ENCODE assay signal across 8 mouse cellular contexts in the genomic region with DNA sequence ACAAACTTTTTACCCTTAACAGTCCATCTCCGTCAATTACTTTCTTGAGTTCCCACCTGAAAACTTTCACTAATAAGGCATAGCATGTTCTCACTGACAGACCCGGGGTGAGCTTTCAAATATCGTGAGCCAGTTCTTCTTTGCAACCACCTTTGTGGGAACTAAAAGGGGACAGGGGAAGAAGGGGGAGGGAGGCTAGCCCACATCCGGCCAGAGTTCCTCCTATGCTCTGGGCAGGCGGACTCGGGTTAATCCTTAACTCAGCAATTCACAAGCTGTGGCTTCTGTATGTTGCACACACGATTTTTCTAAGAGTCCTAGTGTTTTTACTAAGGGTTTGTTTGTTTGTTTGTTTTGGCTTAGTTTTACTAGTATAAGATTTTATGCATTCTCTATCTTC. TPM values are rescaled to one million over a fixed set of nuclear protein-coding genes. Genes with fewer than 3 reads are reported as not detected.
DNase-seq lines count a peak whose midpoint lies in the region; ATAC-seq lines count a peak whose summit lies in the region.

No protein-coding gene starts in this region.

- H3K4me2 ChIP-seq in midbrain, embryonic 16.5 days (ENCODE audit: low read length) = no peak overlapping the region
- no peak overlapping the region for H3K4me2 ChIP-seq in midbrain, embryonic 14.5 days (ENCODE audit: low read length)

- no peaks in the 10 kb centered on the region for H3K9me3 ChIP-seq in midbrain, embryonic 16.5 days (replicated peaks; ENCODE audit: control insufficient read depth, low read length, poor library complexity, severe bottlenecking)
- no peaks in the 10 kb centered on the region for H3K9me3 ChIP-seq in midbrain, embryonic 14.5 days (ENCODE audit: control insufficient read depth, low read length)

- H3K27me3 ChIP-seq in midbrain, embryonic 16.5 days (ENCODE audit: control insufficient read depth, insufficient read depth, low read depth, low read length) = no peaks in the 10 kb centered on the region
- H3K27me3 ChIP-seq in midbrain, embryonic 14.5 days (ENCODE audit: control insufficient read depth, insufficient read depth, low read length) = no peaks in the 10 kb centered on the region

- DNase-seq in urinary bladder, postnatal 14 days (ENCODE audit: low spot score) = peak; percentile 40
- no peak for DNase-seq in urinary bladder, adult 2 months (ENCODE audit: low spot score)
- peak; percentile 75 to 82 for DNase-seq in kidney, adult 8-10 months
- peak; percentile 42 to 53 for DNase-seq in lung, postnatal 4 days
- no peak for DNase-seq in cerebellum, adult 8-10 months
- no peak for DNase-seq in MN1 (ENCODE audit: low spot score)
- DNase-seq in midbrain, embryonic 14.5 days = no peak

- no peak overlapping the region for H3K9ac ChIP-seq in midbrain, embryonic 16.5 days (ENCODE audit: low read depth, low read length)
- H3K9ac ChIP-seq in midbrain, embryonic 14.5 days (replicated peaks; ENCODE audit: low read length) = no peak overlapping the region

- H3K4me3 ChIP-seq in midbrain, embryonic 16.5 days (ENCODE audit: low read depth, low read length) = no peak overlapping the region
- H3K4me3 ChIP-seq in midbrain, embryonic 14.5 days (replicated peaks; ENCODE audit: low read depth, low read length) = no peak overlapping the region

- H3K27ac ChIP-seq in midbrain, embryonic 16.5 days (ENCODE audit: low read length) = no peak overlapping the region
- no peak overlapping the region for H3K27ac ChIP-seq in midbrain, embryonic 14.5 days (replicated peaks; ENCODE audit: low read depth, low read length)

- H3K36me3 ChIP-seq in midbrain, embryonic 16.5 days (ENCODE audit: control insufficient read depth, insufficient read depth, low read length) = no peaks in the 10 kb centered on the region
- no peaks in the 10 kb centered on the region for H3K36me3 ChIP-seq in midbrain, embryonic 14.5 days (ENCODE audit: control insufficient read depth, insufficient read depth, low read length)

- H3K4me1 ChIP-seq in midbrain, embryonic 16.5 days (ENCODE audit: control insufficient read depth, insufficient read depth, low read length) = no peaks in the 10 kb centered on the region
- H3K4me1 ChIP-seq in midbrain, embryonic 14.5 days (ENCODE audit: control insufficient read depth, insufficient read depth, low read length) = no peaks in the 10 kb centered on the region

- 61% methylated on average over 7 of the region's 7 CpGs for WGBS in midbrain, embryonic 16.5 days
- WGBS in midbrain, embryonic 14.5 days = 71% methylated on average over 7 of the region's 7 CpGs

- ATAC-seq in midbrain, embryonic 16.5 days = no peak
- ATAC-seq in midbrain, embryonic 14.5 days (ENCODE audit: low FRiP score, low TSS enrichment) = no peak

RNA-seq across cellular contexts. Expression of a gene that starts 24.9 kb away (rescaled TPM):
- 22.1 and 54.2 TPM in 2 replicates for polyA plus RNA-seq in urinary bladder, adult 2 months (2012; rRNA removed)
- 1.0 and 1.1 TPM in 2 replicates for polyA plus RNA-seq in midbrain, embryonic 16.5 days (2015; fragmentation: Nextera tagmentation; extraction: Ambion mirVana)
- 0.43 and 1.3 TPM in 2 replicates for polyA plus RNA-seq in midbrain, embryonic 14.5 days (2014; fragmentation: Nextera tagmentation; extraction: Ambion mirVana)

RNA-seq across cellular contexts. Expression of a gene that starts 25.0 kb away (rescaled TPM):
- polyA plus RNA-seq in urinary bladder, adult 2 months (2012; rRNA removed) = 23.8 and 57.1 TPM in 2 replicates
- polyA plus RNA-seq in midbrain, embryonic 16.5 days (2015; fragmentation: Nextera tagmentation; extraction: Ambion mirVana) = 1.2 and 1.6 TPM in 2 replicates
- polyA plus RNA-seq in midbrain, embryonic 14.5 days (2014; fragmentation: Nextera tagmentation; extraction: Ambion mirVana) = 0.46 and 3.2 TPM in 2 replicates

RNA-seq across cellular contexts. Expression of a gene that starts 50.3 kb away (rescaled TPM):
- polyA plus RNA-seq in urinary bladder, adult 2 months (2012; rRNA removed) = 0.04 TPM in 1 of 2 replicates, not detected in the other
- not detected in 2 replicates for polyA plus RNA-seq in midbrain, embryonic 16.5 days (2015; fragmentation: Nextera tagmentation; extraction: Ambion mirVana)
- not detected in 2 replicates for polyA plus RNA-seq in midbrain, embryonic 14.5 days (2014; fragmentation: Nextera tagmentation; extraction: Ambion mirVana)

RNA-seq across cellular contexts. Expression of a gene that starts 52.9 kb away (rescaled TPM):
- polyA plus RNA-seq in urinary bladder, adult 2 months (2012; rRNA removed) = 50.3 and 66.3 TPM in 2 replicates
- polyA plus RNA-seq in midbrain, embryonic 16.5 days (2015; fragmentation: Nextera tagmentation; extraction: Ambion mirVana) = 88.5 and 93.4 TPM in 2 replicates
- polyA plus RNA-seq in midbrain, embryonic 14.5 days (2014; fragmentation: Nextera tagmentation; extraction: Ambion mirVana) = 101 and 102 TPM in 2 replicates

RNA-seq across cellular contexts. Expression of a gene that starts 56.0 kb away (rescaled TPM):
- polyA plus RNA-seq in urinary bladder, adult 2 months (2012; rRNA removed) = 6.6 and 7.1 TPM in 2 replicates
- polyA plus RNA-seq in midbrain, embryonic 16.5 days (2015; fragmentation: Nextera tagmentation; extraction: Ambion mirVana) = 12.7 and 13.9 TPM in 2 replicates
- polyA plus RNA-seq in midbrain, embryonic 14.5 days (2014; fragmentation: Nextera tagmentation; extraction: Ambion mirVana) = 14.1 and 15.7 TPM in 2 replicates

Comparison
In these comparisons a context has a peak if more than half of its experiments do, and no peak if none do; other contexts are left out.
1. DNase-seq: peak in urinary bladder, postnatal 14 days (single experiment), kidney, adult 8-10 months (2 of 2) and lung, postnatal 4 days (2 of 2); none in urinary bladder, adult 2 months (single experiment), cerebellum, adult 8-10 months (single experiment), MN1 (single experiment) and midbrain, embryonic 14.5 days (single experiment).
2. RNA of a gene that starts 24.9 kb away (polyA plus RNA-seq): 22.1 to 54.2 TPM in urinary bladder, adult 2 months; 0.43 to 1.3 TPM in midbrain, embryonic 14.5 days and 1.0 to 1.1 TPM in midbrain, embryonic 16.5 days; every median in the first group is over 10 times any median in the second.